Mouse (Mus musculus): Measurements from ENCODE around the gene Zfp385a. TPM values are rescaled to one million over a fixed set of nuclear protein-coding genes. Genes with fewer than 3 reads are reported as not detected.

Gene Zfp385a
- 10 to 100 TPM; 22.5 to 29.7 TPM for total RNA-seq (2021)
- long read RNA-seq, experiment 1, partial matches to known transcripts: 2 of 5 reads
- long read RNA-seq, experiment 1, other reads (novel, unspliced or antisense): 2 of 5 reads
- long read RNA-seq, experiment 2, partial matches to known transcripts: 0 of 5 reads
- long read RNA-seq, experiment 2, other reads (novel, unspliced or antisense): 3 of 5 reads

DNA sequence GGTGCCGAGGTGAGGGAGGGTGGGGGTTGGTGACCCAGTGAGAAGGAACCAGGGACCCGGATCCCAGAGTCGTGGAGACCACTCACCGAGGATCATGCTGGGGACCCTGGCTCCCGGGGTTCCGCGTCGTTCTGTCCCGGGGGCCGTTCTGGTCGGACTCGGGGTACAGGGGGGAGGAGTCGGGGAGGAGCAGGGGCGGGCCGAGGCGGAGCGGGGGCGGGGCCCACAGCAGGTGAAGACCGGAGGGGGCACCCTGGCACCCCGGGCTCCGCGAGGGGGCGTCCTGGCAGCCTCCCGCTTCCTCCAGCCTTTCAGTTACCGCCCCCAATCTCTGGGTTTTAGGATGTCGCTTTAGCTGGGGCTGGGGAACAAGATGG, at the start of gene Zfp385a:
Gene Zfp385a (minus strand): TSS at position 133 of the 377 bp plus-strand sequence.
- DNase-seq (ENCODE audit: low spot score in 2 of 2): peak in 1 of 2 experiments; percentile 35

DNA sequence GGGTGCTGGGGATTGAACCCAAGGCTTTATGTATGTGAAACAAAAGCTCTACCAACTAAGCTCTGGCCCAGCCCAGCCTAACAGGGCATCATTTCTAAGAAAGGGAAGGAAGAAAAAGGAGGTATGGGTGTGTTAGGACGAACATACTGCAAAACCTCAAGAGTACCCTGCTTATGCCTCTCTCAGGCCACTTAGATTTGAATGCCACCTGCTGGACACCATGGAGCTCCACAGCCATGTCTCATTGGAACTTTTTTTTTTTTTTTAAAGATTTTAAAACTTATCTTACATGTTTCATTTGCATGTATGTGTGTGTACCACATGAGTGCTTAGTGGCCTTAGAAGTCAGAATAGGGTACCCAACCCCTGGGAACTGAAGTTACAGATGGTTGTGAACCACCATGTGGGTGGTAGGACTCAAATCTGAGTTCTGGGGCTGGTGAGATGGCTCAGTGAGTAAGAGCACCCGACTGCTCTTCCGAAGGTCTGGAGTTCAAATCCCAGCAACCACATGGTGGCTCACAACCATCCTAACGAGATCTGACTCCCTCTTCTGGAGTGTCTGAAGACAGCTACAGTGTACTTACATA, 48.8 kb upstream of the Zfp385a start:
- no peak for DNase-seq (ENCODE audit: low spot score in 2 of 2)

DNA sequence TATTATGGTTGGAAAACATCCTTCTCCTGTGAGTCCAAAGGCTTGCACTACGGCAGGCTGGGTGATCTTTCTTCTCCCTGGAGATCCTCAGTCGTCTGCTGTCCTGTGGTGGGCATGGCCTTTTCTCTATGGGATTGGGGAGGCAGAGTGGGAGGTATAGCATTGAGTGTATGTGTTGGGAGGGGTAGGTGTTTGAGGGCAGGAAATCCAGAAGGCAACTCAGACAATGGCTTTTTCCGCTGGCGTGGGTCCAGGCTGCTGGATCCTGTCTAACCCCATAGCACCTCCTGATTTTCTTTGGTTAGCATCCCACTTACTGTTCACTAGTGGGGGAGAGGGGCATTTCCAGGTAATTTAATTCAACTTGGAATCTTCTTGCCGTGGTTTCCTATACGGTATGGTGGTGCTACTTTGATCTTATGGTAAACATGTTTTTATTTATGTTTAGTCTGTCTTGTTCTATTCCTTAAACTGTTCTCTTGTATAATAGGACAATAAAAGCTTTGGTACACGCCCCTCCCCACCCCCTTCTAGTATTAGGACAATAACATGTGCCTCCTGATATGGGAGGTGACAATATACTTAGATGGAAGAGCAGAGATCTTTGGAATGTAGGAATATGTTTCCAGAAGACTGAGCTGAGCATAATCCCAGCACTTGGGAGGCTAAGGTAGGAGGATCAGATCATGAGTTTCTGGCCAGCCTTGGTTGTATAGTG, 44.0 kb upstream of the Zfp385a start:
- no peak for DNase-seq (ENCODE audit: low spot score in 2 of 2)

DNA sequence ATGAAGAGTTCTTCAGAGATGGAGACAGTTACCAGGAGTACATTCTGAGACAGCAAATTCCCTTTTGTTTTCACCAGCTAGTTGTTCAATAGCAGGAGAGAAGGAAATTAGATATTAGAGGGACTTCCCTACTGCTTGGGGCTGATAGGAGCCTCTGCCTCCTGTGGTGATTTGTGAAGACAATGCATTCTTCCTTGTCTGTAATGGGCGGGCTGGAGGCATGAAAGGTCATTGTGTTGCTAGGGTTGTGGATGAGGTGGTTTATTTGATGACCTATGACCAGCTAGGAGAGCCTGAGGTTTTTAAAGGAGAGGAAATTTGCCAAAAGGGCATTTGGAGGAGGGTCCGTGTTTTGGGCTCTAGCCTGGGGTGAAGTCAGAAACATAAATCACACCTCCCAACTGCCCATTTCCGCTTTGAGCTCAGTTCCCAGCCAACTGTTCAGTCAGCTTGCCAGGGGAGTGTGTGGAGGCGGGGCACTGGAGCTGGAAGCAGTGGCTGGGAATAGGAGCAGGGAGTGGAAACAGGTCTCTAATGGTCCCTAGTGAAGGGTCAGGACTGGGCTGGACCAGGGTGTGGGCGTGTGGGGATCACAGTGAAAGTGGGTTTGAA, 43.0 kb upstream of the Zfp385a start:
- DNase-seq (ENCODE audit: low spot score in 2 of 2): peak in 1 of 2 experiments; percentile 29

DNA sequence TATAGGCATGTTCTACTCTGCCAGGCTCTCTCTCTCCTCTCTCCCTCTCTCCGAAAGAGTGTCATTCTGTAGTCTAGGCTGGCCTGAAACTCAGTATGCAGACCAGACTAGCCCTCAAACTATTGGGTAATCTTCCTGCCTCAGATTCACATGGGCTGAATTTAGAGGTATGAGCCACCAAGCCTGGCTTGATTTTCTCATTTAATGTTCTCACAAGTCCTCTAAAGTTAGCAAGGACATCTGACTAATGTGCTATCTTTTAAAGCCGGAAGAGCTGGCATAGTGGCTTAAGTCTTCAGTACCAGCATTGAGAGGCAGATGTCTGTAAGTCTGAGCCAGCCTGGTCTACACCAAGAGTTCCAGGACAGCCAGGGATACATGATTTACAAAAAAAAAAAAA, 42.2 kb upstream of the Zfp385a start:
- DNase-seq (ENCODE audit: low spot score in 2 of 2): no peak

DNA sequence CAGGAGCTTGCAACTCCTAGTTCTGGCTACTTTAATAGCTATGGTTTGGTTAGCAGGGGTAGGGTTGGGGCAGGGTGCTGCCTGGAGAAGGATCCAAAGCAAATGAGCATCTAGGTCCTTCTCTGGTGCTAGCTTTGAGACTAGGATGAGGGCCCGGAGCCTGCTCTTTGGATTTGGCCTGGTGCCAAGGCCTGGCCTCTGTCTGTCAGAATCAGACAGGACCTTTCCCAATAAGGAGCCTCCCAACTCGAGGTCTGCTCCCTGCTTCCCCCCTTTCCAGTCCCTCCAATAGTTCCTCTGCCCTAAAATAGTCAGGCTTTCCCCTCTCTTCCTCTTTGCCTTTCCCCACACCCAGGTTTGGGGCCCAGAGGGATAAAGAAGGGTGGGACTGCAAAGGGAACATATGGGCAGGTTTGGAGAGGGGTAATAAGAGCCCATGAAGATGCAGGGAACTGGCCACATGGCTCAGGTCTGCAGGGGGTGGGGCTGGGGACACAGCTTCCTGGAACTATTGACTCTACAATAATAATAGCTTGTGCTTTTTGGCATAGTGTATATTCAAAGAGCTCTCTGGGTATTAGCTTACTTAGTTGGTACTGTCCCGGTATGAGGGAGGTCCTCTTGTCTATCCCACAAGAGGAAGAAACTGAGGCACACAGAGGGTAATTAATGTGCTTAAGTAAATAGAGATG, 38.9 kb upstream of the Zfp385a start:
- no peak for DNase-seq (ENCODE audit: low spot score in 2 of 2)

DNA sequence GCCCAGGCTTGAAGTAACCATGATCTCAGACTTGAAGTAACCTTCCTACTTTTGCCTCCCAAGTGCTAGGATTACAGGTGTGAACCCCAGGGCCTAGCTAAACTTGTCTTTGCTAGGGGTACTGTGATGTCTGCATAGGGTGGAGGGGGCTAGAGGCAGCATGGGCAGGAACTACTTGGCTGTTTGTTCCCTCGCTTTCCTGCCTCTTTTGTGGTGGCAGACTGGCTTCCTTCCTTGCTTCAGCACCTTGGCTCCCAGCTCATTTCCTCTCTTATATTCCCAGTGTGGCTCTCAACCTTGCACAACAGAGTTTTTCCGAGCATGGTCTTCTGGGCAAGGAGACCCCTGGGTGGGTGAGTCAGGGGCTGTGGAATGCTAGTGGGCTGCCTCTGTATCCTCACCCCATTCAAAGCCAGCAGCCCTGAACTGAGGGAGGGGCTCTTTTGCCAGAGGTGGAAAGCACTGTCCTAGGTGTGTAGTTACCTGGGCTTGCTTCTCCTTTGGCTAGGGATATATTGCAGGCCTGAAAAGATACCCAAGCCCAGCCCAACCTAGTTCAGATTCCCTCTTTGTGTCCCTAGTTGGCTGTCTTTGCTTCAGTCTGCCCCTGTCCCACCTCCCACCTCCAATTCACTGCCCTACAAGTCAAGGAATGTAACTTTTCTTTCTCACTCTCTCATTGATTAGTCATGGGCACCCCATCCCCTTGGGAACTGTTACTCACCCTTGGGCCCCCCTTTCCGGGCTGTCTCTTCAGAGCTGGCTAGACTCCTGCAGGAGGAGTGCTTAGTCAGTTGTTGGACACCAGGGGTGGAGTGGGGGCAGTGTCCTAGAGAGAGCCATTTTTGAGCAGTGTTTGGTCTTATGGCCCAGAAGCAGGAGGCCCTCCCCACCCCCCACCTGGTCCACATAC, 38.1 kb upstream of the Zfp385a start:
- DNase-seq (ENCODE audit: low spot score in 2 of 2): no peak

DNA sequence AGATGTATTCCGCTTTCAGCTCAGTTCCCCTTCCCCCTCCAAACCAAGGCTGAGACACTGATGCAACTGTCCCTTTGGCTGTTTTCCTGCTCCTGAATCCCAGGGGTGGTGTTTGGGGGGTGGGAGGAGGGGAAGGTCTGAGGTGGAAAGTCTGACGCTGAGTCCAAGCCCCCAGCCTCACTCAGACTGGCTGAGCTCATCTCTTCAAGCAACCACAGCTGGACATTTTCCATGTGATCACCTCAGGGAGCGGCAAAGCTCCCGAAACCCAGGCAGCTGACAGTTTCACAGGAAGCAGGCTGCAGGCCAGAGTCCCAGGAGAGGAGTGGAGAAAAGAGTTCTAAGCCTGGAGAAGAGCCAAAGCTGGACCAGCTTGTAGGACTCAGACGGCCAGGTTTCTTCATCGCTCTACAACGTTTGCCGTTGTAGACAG, 37.0 kb upstream of the Zfp385a start:
- DNase-seq (ENCODE audit: low spot score in 2 of 2): no peak

DNA sequence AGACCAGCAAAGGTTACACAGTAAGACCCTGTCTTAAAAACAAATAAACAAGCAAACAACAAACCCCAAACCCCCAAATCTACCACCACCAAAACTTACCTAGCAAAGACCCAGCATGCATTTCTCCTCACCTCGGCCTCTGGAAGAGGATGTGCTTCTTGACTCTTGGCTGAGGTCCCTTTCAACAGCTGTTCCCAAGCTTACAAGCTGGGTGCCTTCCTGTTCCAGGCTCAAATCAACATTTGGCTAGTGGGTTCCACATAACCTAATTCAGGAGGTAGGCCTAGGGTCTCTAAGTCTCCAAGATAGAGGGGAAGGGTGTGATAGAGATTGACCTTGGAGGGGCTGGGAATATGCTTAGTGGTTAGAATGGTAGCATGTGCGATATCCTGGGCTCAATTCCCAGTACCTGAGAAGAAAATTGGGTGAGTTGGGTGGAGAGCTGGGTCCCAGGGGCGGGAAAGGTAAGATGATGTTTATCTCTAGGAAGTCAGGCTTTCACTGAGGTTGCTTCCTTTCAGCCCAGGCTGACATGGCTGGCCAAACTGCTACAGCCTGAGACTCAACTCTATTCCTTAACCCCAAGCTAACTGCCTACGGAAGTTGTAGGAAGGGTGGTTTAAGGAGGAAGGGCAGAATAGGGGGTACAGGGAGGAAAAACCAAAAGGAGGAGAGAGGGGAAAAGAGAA, 35.4 kb upstream of the Zfp385a start:
- no peak for DNase-seq (ENCODE audit: low spot score in 2 of 2)

DNA sequence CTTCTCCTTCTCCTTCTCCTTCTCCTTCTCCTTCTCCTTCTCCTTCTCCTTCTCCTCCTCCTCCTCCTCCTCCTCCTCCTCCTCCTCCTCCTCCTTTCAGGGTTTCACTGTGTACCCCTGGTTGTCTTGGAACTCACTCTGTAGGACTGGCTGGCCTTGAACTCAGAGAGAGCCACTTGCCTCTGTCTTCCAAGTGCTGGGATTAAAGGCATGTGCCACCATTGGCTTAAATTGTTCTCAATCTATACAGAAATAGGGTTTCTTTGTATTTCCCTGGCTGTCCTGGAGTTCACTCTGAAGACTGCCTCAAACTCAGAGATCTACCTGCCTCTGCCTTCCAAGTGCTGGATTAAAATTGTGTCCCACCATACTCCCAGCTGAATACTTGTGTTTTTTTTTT, 32.6 kb upstream of the Zfp385a start:
- no peak for DNase-seq (ENCODE audit: low spot score in 2 of 2)

DNA sequence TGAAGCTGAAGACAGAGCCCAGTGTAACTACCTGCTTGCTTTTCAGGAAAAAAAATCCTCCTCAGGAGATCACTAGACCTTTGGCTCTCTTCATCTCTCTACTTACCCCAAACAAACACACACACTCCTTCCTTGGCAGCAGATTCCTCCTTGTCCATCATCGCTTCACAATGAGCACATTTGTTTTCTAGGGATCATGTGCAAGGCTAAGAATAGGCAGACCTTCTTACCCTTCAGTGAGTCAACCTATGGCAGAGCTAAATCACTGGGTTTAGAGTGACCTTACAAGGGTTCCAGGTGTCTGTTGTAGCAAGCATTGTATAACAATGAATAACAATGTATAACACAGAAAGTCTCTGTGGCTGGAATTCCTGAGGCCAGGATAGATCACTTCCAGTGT, 31.8 kb upstream of the Zfp385a start:
- no peak for DNase-seq (ENCODE audit: low spot score in 2 of 2)

DNA sequence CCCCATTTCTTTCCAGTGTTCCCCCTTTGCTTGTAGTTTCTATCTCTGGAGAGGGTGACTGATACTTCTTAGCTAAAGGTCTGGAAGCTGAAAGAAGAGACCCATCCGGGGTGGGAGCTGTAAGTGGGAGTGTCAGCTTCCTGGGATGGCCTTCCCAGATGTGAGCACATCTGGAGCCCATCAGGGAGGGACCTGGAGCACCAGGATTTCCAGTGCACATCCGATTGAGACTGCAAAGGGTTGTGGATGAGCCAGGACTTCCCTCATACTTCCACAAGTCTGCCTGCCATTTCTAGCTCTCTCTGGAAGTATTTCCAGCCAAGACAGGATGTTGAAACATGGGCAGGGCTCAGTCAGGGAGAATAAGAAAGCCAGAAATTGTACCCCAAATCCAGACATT, 31.3 kb upstream of the Zfp385a start:
- DNase-seq (ENCODE audit: low spot score in 2 of 2): no peak

DNA sequence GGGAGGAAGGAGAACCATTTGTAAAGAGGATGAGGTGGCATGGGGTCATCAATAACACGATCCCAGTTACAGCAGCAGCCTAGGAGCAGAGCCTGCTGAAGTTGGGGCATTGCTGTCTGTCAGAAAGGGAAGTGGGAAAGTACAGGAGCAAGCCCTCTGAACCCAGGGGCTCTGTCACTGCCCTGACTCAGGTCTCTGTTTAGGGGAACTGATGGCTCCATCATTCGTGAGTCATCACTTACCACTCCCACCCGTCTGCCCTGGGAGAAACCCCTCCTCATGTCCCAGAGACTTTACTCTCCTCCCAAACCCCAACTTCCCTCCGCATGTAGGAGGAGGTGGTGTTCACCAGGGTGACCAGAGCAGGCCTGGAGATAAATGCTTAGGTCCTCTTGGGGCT, 30.6 kb upstream of the Zfp385a start:
- DNase-seq (ENCODE audit: low spot score in 2 of 2): no peak

DNA sequence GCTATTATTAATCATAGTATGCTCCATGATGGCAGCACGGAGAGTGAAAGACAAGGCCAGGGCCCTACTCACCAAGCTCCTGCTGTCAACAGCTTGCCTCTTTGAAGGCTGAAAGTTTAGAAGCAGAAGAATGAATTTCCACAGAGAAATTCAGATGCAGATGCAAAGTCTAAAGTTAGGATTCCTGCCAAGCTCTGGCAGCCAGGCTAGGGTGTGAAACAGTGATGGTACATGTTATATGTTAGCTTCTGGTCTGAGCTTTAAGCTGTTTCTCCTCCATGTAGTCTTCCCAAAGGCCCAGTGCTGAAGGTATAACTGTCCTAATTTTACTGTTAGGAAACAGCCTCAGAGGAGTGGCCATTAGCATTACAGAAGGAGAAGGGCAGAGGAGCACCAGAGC, 29.2 kb upstream of the Zfp385a start:
- no peak for DNase-seq (ENCODE audit: low spot score in 2 of 2)

DNA sequence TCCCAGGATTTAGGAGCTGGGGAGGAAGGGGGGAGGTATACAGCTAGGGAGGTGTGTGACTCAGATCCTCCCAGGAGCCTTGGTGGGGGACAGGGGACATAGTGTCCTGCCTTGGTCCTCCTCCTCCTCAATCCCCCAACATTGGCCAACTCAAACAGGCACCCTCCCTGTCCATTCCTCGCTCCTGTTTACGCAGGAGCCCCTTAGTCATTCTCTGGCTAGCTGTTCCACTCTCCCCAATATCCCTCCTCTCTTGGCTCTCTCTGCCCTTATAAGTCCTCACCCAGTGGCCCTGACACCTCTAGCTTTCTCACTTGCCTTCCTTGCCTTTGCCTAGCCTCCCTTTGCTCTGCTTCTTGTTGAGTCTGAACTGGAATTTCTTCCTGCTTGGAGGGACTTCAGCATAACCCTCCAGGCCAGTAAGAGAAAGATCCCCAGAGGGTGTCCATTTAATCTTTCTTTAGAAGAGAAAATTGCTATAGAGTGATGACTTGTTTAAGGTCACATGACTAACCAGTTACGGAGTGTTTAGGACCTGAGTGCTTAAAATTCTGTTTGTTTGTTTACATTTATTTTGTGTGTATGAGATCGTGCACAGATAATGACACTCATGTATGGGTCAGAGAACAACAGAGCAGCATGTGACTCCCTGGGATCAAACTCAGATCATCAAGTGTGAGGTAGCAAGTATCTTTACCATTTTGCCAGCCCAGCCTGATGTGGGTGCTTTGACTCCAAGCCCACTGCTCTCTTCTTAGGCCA, 28.5 kb upstream of the Zfp385a start:
- DNase-seq (ENCODE audit: low spot score in 2 of 2): no peak

DNA sequence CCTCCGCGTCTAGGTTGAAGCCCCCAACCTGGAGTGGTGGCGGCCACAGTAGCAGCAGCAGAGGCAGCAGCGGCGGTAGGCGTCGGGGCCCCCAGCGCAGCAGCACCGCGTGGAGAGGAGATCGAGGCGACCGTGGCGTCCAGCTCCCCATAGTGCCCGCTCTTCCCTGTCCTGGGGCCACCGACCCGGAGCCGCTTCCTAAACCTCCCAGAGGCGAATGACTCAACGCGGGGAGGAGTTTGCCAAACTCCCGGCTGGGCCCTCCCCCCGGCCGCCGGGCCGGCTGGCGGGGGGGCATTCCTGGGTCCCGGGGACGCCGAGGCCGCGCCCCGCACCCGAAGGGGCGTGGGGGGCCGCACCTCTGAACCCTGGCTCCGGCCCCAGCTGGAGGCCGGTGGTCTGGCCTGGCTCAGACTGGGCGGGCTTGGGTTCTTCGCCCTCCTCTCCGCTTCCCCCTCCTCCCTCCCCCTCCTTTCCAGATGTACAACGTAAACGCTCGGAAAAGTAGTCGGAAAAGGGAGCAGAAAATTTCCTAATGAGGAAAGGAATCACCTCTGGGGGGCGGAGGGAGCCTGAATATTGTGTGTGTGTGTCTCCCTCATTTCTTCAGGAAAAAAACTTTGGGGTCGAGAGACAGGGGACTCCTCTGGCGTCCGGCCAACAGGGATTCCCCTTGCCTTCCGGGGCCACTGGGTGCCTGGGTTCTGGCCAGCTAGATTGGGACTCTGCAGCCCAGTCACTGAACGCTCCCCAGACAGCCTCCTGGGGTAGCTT, 26.7 kb upstream of the Zfp385a start, which contains the start of gene Itga5:
Gene Itga5 (minus strand): TSS at position 388 of the 774 bp plus-strand sequence.
- DNase-seq (ENCODE audit: low spot score in 2 of 2): peak; percentile 46 to 68

DNA sequence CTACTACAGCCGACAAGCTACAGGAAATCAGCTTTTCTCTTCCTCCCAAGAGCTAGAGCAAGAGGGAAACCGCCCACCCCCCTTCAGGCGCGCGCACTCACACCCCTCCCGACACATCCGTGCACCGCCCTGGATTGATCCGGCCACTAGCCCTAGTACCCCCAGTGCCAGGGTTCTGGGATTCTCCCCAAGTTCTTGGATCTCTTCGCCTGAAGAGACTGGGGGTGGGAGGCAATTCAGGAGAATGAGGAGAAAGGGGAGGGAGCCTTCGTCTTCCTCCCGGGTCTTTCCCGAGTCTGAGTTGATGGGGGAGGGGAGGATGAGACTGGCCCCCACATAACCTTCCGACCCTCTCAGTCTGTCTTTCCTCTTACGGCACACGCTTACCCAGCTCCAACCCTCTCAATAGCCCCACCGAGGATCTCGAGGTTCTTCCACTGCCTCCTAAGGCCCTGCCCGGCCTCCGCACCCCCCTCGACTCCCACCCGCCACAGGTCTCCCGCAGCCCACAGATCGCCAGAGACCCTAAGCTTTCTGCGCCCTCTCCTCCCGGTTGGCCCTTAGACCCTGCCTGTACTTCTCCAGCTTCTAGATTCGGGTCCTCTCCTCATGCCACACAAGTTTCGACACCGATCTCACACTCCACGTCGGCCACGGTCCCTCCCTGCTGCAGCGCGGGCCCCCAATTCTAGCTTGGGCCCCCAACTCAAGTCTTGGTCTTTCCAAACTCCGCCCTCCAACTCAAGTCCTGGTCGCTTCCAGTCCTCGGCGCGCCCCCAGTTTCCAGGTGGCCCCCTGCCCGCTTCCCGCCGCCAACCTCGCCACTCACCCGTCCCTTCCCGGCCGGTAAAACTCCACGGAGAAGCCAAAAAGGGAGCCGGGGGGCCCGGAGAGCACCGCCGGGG, 25.8 kb upstream of the Zfp385a start:
- DNase-seq (ENCODE audit: low spot score in 2 of 2): no peak
